Mouse (Mus musculus) MEL (cell line): ENCODE data around the gene Syt7. TPM values are rescaled to one million over a fixed set of nuclear protein-coding genes. Genes with fewer than 3 reads are reported as not detected.

Experiments used
- DNase-seq: peaks from one replicate; pipeline ENCODE4 v3.0.0; 2011; ENCODE audit warnings: low read depth, low spot score
- H3K27ac ChIP-seq: 2 replicates; pipeline ENCODE4 v1.5.1; 2012; ENCODE audit warnings: low read depth, mild to moderate bottlenecking, control low read depth, low read length, moderate library complexity; ENCODE audit not compliant: control insufficient read depth
- H3K27me3 ChIP-seq, 2 experiments: fragments of 150-350 bp in 1 of 2; sonication (generic) in 1 of 2; 2 replicates each; pipeline ENCODE4 v1.6.1; 2012; ENCODE audit warnings: low read length in 2 of 2, mild to moderate bottlenecking in 2 of 2, improper control_type of control experiment in 1 of 2, moderate library complexity in 1 of 2; ENCODE audit not compliant: insufficient read depth in 2 of 2, control insufficient read depth in 1 of 2
- H3K36me3 ChIP-seq, 2 experiments: 2 replicates each; pipeline ENCODE4 v1.6.1; 2012 to 2014; ENCODE audit warnings: low read length in 2 of 2, improper control_type of control experiment in 1 of 2, inconsistent platforms in 1 of 2, mild to moderate bottlenecking in 1 of 2; ENCODE audit not compliant: insufficient read depth in 2 of 2, control insufficient read depth in 1 of 2
- H3K4me1 ChIP-seq, 2 experiments: fragments of 150-350 bp in 1 of 2; sonication (generic) in 1 of 2; 2 replicates each; pipeline ENCODE4 v1.6.1; 2012; ENCODE audit warnings: low read length in 2 of 2, improper control_type of control experiment in 1 of 2, mild to moderate bottlenecking in 1 of 2; ENCODE audit not compliant: insufficient read depth in 2 of 2, control insufficient read depth in 1 of 2
- H3K4me3 ChIP-seq, 2 experiments: fragments of 150-350 bp in 1 of 2; sonication (generic) in 1 of 2; 2 replicates each; pipeline ENCODE4 v1.5.1; 2012; ENCODE audit warnings: low read depth in 2 of 2, low read length in 2 of 2, mild to moderate bottlenecking in 2 of 2, moderate library complexity in 2 of 2, control low read depth in 1 of 2, improper control_type of control experiment in 1 of 2; ENCODE audit not compliant: control insufficient read depth in 1 of 2, insufficient read depth in 1 of 2
- H3K79me2 ChIP-seq: 2 replicates; pipeline ENCODE4 v1.6.1; 2012; ENCODE audit warnings: mild to moderate bottlenecking, low read length, moderate library complexity; ENCODE audit not compliant: control insufficient read depth, poor library complexity, insufficient read depth
- H3K9ac ChIP-seq: 2 replicates; pipeline ENCODE4 v1.6.1; 2012; ENCODE audit warnings: low read depth, mild to moderate bottlenecking, control low read depth, low read length, moderate library complexity; ENCODE audit not compliant: control insufficient read depth, poor library complexity, severe bottlenecking
- H3K9me3 ChIP-seq: fragments of 150-350 bp; sonication (generic); replicated peaks from 2 replicates; pipeline ENCODE4 v1.6.1; 2012; ENCODE audit warnings: mild to moderate bottlenecking, low read length, improper control_type of control experiment, moderate library complexity; ENCODE audit not compliant: insufficient read depth
- CHD2 ChIP-seq: IDR thresholded peaks from 2 replicates; pipeline ENCODE4 v1.6.1; 2011; ENCODE audit warnings: low read length, improper control_type of control experiment
- E2F4 ChIP-seq: IDR thresholded peaks from 2 replicates; pipeline ENCODE4 v1.6.1; 2011; ENCODE audit warnings: low read depth, low read length, improper control_type of control experiment, borderline replicate concordance
- ETS1 ChIP-seq: IDR thresholded peaks from 2 replicates; pipeline ENCODE4 v1.6.1; 2012; ENCODE audit warnings: low read depth, mild to moderate bottlenecking, inconsistent platforms, low read length, improper control_type of control experiment, moderate library complexity
- GABPA ChIP-seq: IDR thresholded peaks from 2 replicates; pipeline ENCODE4 v1.6.1; 2012; ENCODE audit warnings: low read depth, mild to moderate bottlenecking, inconsistent platforms, low read length, improper control_type of control experiment, moderate library complexity
- GATA1 ChIP-seq: IDR thresholded peaks from 2 replicates; pipeline ENCODE4 v1.6.1; 2011; ENCODE audit warnings: low read depth, low read length, improper control_type of control experiment
- KAT2A ChIP-seq: conservative IDR thresholded peaks from 2 replicates; pipeline ENCODE4 v1.6.1; 2012; ENCODE audit warnings: low read depth, low read length, improper control_type of control experiment, inconsistent platforms
- MAFK ChIP-seq: IDR thresholded peaks from 2 replicates; pipeline ENCODE4 v1.6.1; 2011; ENCODE audit warnings: low read depth, mild to moderate bottlenecking, low read length, improper control_type of control experiment, borderline replicate concordance
- MYB ChIP-seq: IDR thresholded peaks from 2 replicates; pipeline ENCODE4 v1.6.1; 2011; ENCODE audit warnings: mild to moderate bottlenecking, low read depth, low read length, improper control_type of control experiment
- MYC ChIP-seq: IDR thresholded peaks from 2 replicates; pipeline ENCODE4 v1.6.1; 2011; ENCODE audit warnings: low read depth, mild to moderate bottlenecking, low read length, improper control_type of control experiment, moderate library complexity
- NRF1 ChIP-seq: IDR thresholded peaks from 2 replicates; pipeline ENCODE4 v1.6.1; 2014; ENCODE audit warnings: low read depth, mild to moderate bottlenecking, inconsistent platforms, low read length, improper control_type of control experiment, moderate library complexity; ENCODE audit not compliant: poor library complexity, insufficient read depth, severe bottlenecking
- RCOR1 ChIP-seq: IDR thresholded peaks from 2 replicates; pipeline ENCODE4 v1.6.1; 2012; ENCODE audit warnings: low read depth, mild to moderate bottlenecking, inconsistent platforms, low read length, improper control_type of control experiment
- SIN3A ChIP-seq: IDR thresholded peaks from 2 replicates; pipeline ENCODE4 v1.6.1; 2012; ENCODE audit warnings: low read length, improper control_type of control experiment, inconsistent platforms
- TAL1 ChIP-seq: IDR thresholded peaks from 2 replicates; pipeline ENCODE4 v1.6.1; 2012; ENCODE audit warnings: mild to moderate bottlenecking, inconsistent platforms, low read length, moderate library complexity, mixed read lengths
- USF2 ChIP-seq, 2 experiments: IDR thresholded peaks; 2 replicates each; pipeline ENCODE4 v1.6.1; 2011 to 2012; ENCODE audit warnings: improper control_type of control experiment in 2 of 2, low read length in 2 of 2, borderline replicate concordance in 1 of 2, inconsistent platforms in 1 of 2, low read depth in 1 of 2, mild to moderate bottlenecking in 1 of 2; ENCODE audit not compliant: insufficient read depth in 1 of 2
- ZKSCAN1 ChIP-seq: IDR thresholded peaks from 2 replicates; pipeline ENCODE4 v1.6.1; 2012; ENCODE audit warnings: low read depth, mild to moderate bottlenecking, inconsistent platforms, low read length, improper control_type of control experiment, moderate library complexity
- ZMIZ1 ChIP-seq: IDR thresholded peaks from 2 replicates; pipeline ENCODE4 v1.6.1; 2012; ENCODE audit warnings: low read depth, mild to moderate bottlenecking, inconsistent platforms, low read length, improper control_type of control experiment, moderate library complexity
- polyA plus RNA-seq, 2 experiments: library from polyadenylated mRNA; stranded (reverse) in 1 of 2; unstranded in 1 of 2; fragments of >175 nt in 1 of 2; fragments of >200 nt in 1 of 2; gene quantifications; 2 replicates each; pipeline versions ENCODE4 v1.2.1 to v1.2.4; 2012; ENCODE audit warnings: low replicate concordance in 2 of 2, low read depth in 1 of 2; ENCODE audit not compliant: insufficient read length in 2 of 2, insufficient read depth in 1 of 2, missing spikeins in 1 of 2
- total RNA-seq: library from RNA; depleted of rRNA; stranded (reverse); fragments of 300-350 nt; gene quantifications from 2 replicates; pipeline ENCODE4 v1.2.3, GENCODE M21; 2012

Syt7 gene
- total and polyA plus RNA-seq, 3 experiments = not detected

DNA sequence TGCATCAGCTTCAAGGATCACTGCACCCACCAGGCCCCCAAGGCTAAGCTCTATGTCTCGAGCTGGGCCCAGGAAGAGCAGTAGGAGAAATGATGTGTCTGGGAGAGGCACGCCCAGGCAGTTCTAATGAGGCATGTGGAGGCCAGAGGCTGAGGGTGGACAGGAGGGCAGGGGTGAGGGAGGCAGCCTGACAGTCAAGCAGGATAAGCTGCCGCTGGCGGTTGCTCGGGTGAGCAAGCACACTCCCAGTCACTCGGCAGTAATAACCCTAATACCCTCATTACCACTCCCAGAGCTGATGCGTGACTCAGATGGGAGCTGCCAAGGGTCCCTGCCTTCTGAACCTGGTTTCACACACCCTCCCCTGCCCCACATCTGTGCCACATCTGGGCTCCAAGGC lies 25.0 kb upstream of the Syt7 start:
- TF ChIP-seq GABPA (no peak), GATA1 (no peak), MYB (no peak), MAFK (no peak), NRF1 (no peak), USF2 (IDR thresholded peaks at IDR 0.05; ENCODE audit: borderline replicate concordance in 1 of 2, insufficient read depth in 1 of 2, low read depth in 1 of 2, low read length in 2 of 2) (no peak), E2F4 (no peak)
- peaks cover 0 to 7% of the 10 kb centered on the region in 2 experiments; a peak in 2 of 4 replicates for H3K27me3 ChIP-seq

DNA sequence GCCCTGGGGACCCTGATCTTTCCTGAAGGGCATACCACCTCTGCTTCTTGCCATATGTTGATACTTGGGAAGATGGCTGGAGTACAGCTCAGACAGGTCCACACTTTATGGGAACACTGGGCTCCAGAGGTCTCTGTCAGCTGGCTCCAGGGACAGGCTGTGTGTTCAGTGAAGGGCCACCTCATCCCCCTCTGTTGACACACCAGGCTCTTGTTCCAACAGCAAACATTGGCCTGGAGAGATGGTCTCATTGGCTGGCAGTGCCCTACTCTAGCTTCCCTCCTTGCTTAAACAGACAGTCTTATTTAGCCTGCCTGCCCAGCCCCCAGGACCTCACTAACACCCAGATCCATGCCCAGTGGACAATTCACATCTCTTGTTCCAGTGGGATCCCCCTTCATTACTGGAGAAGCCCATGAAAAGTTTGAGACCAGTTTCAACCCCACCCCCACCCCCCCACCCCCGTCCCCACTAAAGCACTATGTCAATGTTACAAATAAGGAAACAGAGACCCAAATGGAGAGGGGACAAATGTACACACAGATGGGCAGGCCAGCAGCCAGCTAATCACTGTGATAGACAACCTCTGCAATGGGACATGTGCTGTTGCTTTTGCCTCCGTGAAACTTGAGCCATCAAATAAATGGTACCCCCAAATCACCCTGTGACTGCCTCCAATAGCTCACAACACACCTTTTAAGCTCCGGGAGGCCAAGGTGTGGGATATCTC lies 22.6 kb upstream of the Syt7 start:
- no peak overlapping the region for H3K4me3 ChIP-seq
- H3K27ac ChIP-seq = no peak overlapping the region
- H3K4me1 ChIP-seq = no peaks in the 10 kb centered on the region
- TF ChIP-seq ZKSCAN1 (no peak), GATA1 (no peak), MYC (no peak), CHD2 (no peak), ETS1 (no peak), KAT2A (no peak), RCOR1 (no peak), TAL1 (no peak), ZMIZ1 (no peak), SIN3A (no peak)
- no peaks in the 10 kb centered on the region for H3K36me3 ChIP-seq
- no peaks in the 10 kb centered on the region for H3K9me3 ChIP-seq
- no peaks in the 10 kb centered on the region for H3K79me2 ChIP-seq
- no peak for DNase-seq
- H3K27me3 ChIP-seq = no peaks in the 10 kb centered on the region; a peak in 1 of 4 replicates
- no peak overlapping the region for H3K9ac ChIP-seq

More for the DNA sequence above, 25.0 kb upstream of the Syt7 start:
- H3K79me2 ChIP-seq = no peaks in the 10 kb centered on the region
- DNase-seq = no peak
- H3K4me3 ChIP-seq = no peak overlapping the region
- no peaks in the 10 kb centered on the region for H3K4me1 ChIP-seq
- H3K9me3 ChIP-seq = no peaks in the 10 kb centered on the region
- H3K36me3 ChIP-seq = no peaks in the 10 kb centered on the region
- H3K9ac ChIP-seq = no peak overlapping the region
- H3K27ac ChIP-seq = no peak overlapping the region
